Mouse (Mus musculus) forebrain, postnatal 0 days (tissue): ENCODE results near the gene Stk16. TPM values are rescaled to one million over a fixed set of nuclear protein-coding genes. Genes with fewer than 3 reads are reported as not detected.
"Not testable (repeated sequence)": the region's sequence is repeated elsewhere in the genome, so short reads cannot be mapped to it uniquely, and the experiment has no call there.

Experiments used
- ATAC-seq: fragments of 200-750 bp; cut with Nextera tagmentation; 2 replicates; pipeline ENCODE4 v1.8.0; 2017; ENCODE audit warnings: mild to moderate bottlenecking, moderate library complexity
- DNase-seq: peaks from one replicate; pipeline ENCODE4 v3.0.0-alpha.2; 2015
- H3K27ac ChIP-seq: fragments of 300-500 bp; sonication (generic); 2 replicates; pipeline ENCODE4 v1.5.1; 2014; ENCODE audit warnings: low read depth, mild to moderate bottlenecking, antibody characterized with exemption, low read length, moderate library complexity, mixed read lengths
- H3K27me3 ChIP-seq: fragments of 300-500 bp; sonication (generic); 2 replicates; pipeline ENCODE4 v1.6.1; 2014; ENCODE audit warnings: mild to moderate bottlenecking, low read length, mixed read lengths; ENCODE audit not compliant: insufficient read depth
- H3K36me3 ChIP-seq: fragments of 300-500 bp; sonication (generic); 2 replicates; pipeline ENCODE4 v1.6.1; 2014; ENCODE audit warnings: mild to moderate bottlenecking, moderate library complexity; ENCODE audit not compliant: insufficient read depth
- H3K4me1 ChIP-seq: fragments of 300-500 bp; sonication (generic); 2 replicates; pipeline ENCODE4 v1.6.1; 2014; ENCODE audit warnings: antibody characterized with exemption; ENCODE audit not compliant: insufficient read depth
- H3K4me2 ChIP-seq: fragments of 300-500 bp; sonication (generic); 2 replicates; pipeline ENCODE4 v1.6.1; 2014; ENCODE audit warnings: low read depth, mild to moderate bottlenecking, moderate library complexity
- H3K4me3 ChIP-seq: fragments of 300-500 bp; sonication (generic); 2 replicates; pipeline ENCODE4 v1.5.1; 2014; ENCODE audit warnings: low read depth, low read length, mixed read lengths
- H3K9ac ChIP-seq: fragments of 300-500 bp; sonication (generic); 2 replicates; pipeline ENCODE4 v1.6.1; 2014; ENCODE audit warnings: mild to moderate bottlenecking
- H3K9me3 ChIP-seq: fragments of 300-500 bp; sonication (generic); 2 replicates; pipeline ENCODE4 v1.6.1; 2016; ENCODE audit warnings: low read length
- CTCF ChIP-seq: sonication (generic); IDR thresholded peaks from 2 replicates; pipeline ENCODE4 v1.5.1; 2016; ENCODE audit warnings: antibody characterized with exemption, control low read depth, low read depth
- WGBS: fragments of 180-500 bp; shearing (Covaris S2); extraction: QIAGEN DNeasy Blood & Tissue Kit; methylation state at CpG from one replicate; pipeline ENCODE4 v1.1.7; 2014; 5-methylcytosine and 5-hydroxymethylcytosine counted together
- polyA plus RNA-seq: library from polyadenylated mRNA; unstranded; fragments of >200 nt; fragmentation: Nextera tagmentation; extraction: Ambion mirVana; gene quantifications from 2 replicates; pipeline ENCODE4 v1.2.1, GENCODE M21; 2015
- total RNA-seq: library from RNA; depleted of rRNA; stranded (reverse); fragments of >200 nt; gene quantifications from 2 replicates; pipeline ENCODE4 v1.2.3, GENCODE M21; 2014

The Stk16 gene
- total and polyA plus RNA-seq, 2 experiments from 2014 or later, result 102 TPM

GRCm38 (mm10) chr1:75226138-75226537 lies 15.5 kb downstream of the Stk16 start:
- Histone ChIP-seq H3K27ac (no peak overlapping the region), H3K4me1 (no peaks in the 10 kb centered on the region), H3K4me2 (no peak overlapping the region), H3K9ac (no peak overlapping the region), H3K27me3 (peaks cover 5% of the 10 kb centered on the region; the same call in 1 of the 2 replicates), H3K36me3 (no peaks in the 10 kb centered on the region), H3K4me3 (no peak overlapping the region), H3K9me3 (no peaks in the 10 kb centered on the region)
- 64% methylated on average over 2 of the region's 2 CpGs for WGBS
- ATAC-seq (no peak), DNase-seq (no peak)
- no peak for TF ChIP-seq CTCF

GRCm38 (mm10) chr1:75227653-75228052 lies 17.0 kb downstream of the Stk16 start:
- DNase-seq (no peak), ATAC-seq (no peak)
- H3K27ac ChIP-seq, result no peak overlapping the region
- H3K4me1 ChIP-seq, result no peaks in the 10 kb centered on the region
- H3K4me2 ChIP-seq, result no peak overlapping the region
- H3K9ac ChIP-seq, result no peak overlapping the region
- no peaks in the 10 kb centered on the region for H3K27me3 ChIP-seq
- 71% methylated on average over 1 of the region's 1 CpGs for WGBS
- TF ChIP-seq CTCF, result no peak
- H3K9me3 ChIP-seq, result no peaks in the 10 kb centered on the region
- H3K36me3 ChIP-seq, result no peaks in the 10 kb centered on the region
- H3K4me3 ChIP-seq, result no peak overlapping the region

GRCm38 (mm10) chr1:75229158-75229557 lies 18.5 kb downstream of the Stk16 start:
- H3K4me2 ChIP-seq, result no peak overlapping the region
- H3K27me3 ChIP-seq, result no peaks in the 10 kb centered on the region
- no peak overlapping the region for H3K9ac ChIP-seq
- H3K9me3 ChIP-seq, result no peaks in the 10 kb centered on the region
- no peak overlapping the region for H3K27ac ChIP-seq
- H3K4me1 ChIP-seq, result no peaks in the 10 kb centered on the region
- DNase-seq, result no peak
- no peak overlapping the region for H3K4me3 ChIP-seq
- H3K36me3 ChIP-seq, result no peaks in the 10 kb centered on the region
- no peak for TF ChIP-seq CTCF
- ATAC-seq, result no peak
- 79% methylated on average over 4 of the region's 4 CpGs for WGBS

GRCm38 (mm10) chr1:75230335-75230994 lies 19.8 kb downstream of the Stk16 start:
- no peaks in the 10 kb centered on the region for H3K27me3 ChIP-seq
- no peaks in the 10 kb centered on the region for H3K9me3 ChIP-seq
- no peak for TF ChIP-seq CTCF
- no peak overlapping the region for H3K4me3 ChIP-seq
- H3K4me1 ChIP-seq, result no peaks in the 10 kb centered on the region
- 84% methylated on average over 7 of the region's 7 CpGs for WGBS
- H3K4me2 ChIP-seq, result no peak overlapping the region
- H3K9ac ChIP-seq, result no peak overlapping the region
- DNase-seq (no peak), ATAC-seq (no peak)
- H3K36me3 ChIP-seq, result no peaks in the 10 kb centered on the region
- H3K27ac ChIP-seq, result no peak overlapping the region

- H3K9me3 ChIP-seq, result no peaks in the 10 kb centered on the region
- H3K36me3 ChIP-seq, result no peaks in the 10 kb centered on the region
- no peak overlapping the region for H3K27ac ChIP-seq
- no peak for ATAC-seq
- no peak overlapping the region for H3K9ac ChIP-seq
- TF ChIP-seq CTCF, result no peak
- WGBS, result 80% methylated on average over 4 of the region's 4 CpGs
- no peaks in the 10 kb centered on the region for H3K4me1 ChIP-seq
- H3K4me3 ChIP-seq, result no peak overlapping the region
- H3K27me3 ChIP-seq, result no peaks in the 10 kb centered on the region
- DNase-seq, result no peak
- H3K4me2 ChIP-seq, result no peak overlapping the region
Measured at GRCm38 (mm10) chr1:75231224-75231623, 20.6 kb downstream of the Stk16 start.

GRCm38 (mm10) chr1:75231664-75232152 lies 21.1 kb downstream of the Stk16 start, which contains the start of gene A630095N17Rik:
TSS of gene A630095N17Rik (minus strand) at chr1:75232102.
- Histone ChIP-seq H3K36me3 (no peaks in the 10 kb centered on the region), H3K9ac (no peak within 1 kb of the TSS), H3K4me3 (no peak within 1 kb of the TSS), H3K27ac (no peak within 1 kb of the TSS), H3K4me1 (no peaks in the 10 kb centered on the region), H3K27me3 (no peaks in the 10 kb centered on the region), H3K9me3 (no peaks in the 10 kb centered on the region), H3K4me2 (no peak within 1 kb of the TSS)
- 74% methylated on average over 5 of the region's 5 CpGs for WGBS
- TF ChIP-seq CTCF, result no peak
- ATAC-seq (no peak), DNase-seq (no peak)

- WGBS, result 68% methylated on average over 4 of the region's 4 CpGs
- ATAC-seq, result not testable (repeated sequence)
Measured at GRCm38 (mm10) chr1:75232489-75232888, 21.9 kb downstream of the Stk16 start.

More at GRCm38 (mm10) chr1:75232489-75232888, 21.9 kb downstream of the Stk16 start:
- not testable (repeated sequence) for H3K4me1 ChIP-seq, DNase-seq, H3K9ac ChIP-seq, H3K4me2 ChIP-seq, H3K27ac ChIP-seq, H3K9me3 ChIP-seq, H3K36me3 ChIP-seq, H3K4me3 ChIP-seq, H3K27me3 ChIP-seq
